Mouse (Mus musculus): ENCODE results near the gene Arih1. TPM values are rescaled to one million over a fixed set of nuclear protein-coding genes. Genes with fewer than 3 reads are reported as not detected.

Gene Arih1
- polyA plus RNA-seq, 2 experiments: 5.8 to 11.6 TPM

DNA sequence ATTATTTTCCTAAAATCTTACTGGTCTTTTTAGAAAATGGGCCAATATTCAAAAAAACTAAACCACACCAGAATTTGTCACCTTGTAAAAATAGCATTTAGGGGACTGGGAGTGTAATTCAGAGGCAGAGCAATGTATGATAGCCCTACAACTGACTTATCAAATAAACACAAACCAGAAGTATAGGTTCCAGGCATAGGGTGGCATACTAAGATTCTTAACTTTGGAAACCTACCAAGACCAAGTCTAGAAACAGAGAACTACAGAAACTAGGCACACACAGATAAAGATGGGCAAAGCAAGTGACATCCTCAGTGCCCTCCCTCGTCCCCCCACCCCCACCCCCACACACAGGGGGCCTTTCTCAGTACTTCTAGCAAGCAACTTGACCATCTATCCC, 11.6 kb downstream of the Arih1 start:
- ATAC-seq (ENCODE audit: insufficient read depth) (no peak), DNase-seq (ENCODE audit: low read depth in 3 of 3, low spot score in 3 of 3) (no peak)
- Histone ChIP-seq H3K4me2 (ENCODE audit: low read depth) (no peak overlapping the region), H3K4me3 (ENCODE audit: insufficient read depth in 1 of 2, low read depth in 2 of 2, low read length in 2 of 2) (no peak overlapping the region), H3K36me3 (replicated peaks; ENCODE audit: control insufficient read depth, insufficient read depth, low read depth) (peaks cover 5% of the 10 kb centered on the region), H3K4me1 (replicated peaks; ENCODE audit: control insufficient read depth in 2 of 2, insufficient read depth in 2 of 2, low read length in 1 of 2) (peaks cover 0 to 2% of the 10 kb centered on the region in 2 experiments; a peak in 1 of 4 replicates), H3K27ac (no peak overlapping the region), H3K27me3 (ENCODE audit: control insufficient read depth, insufficient read depth, low read length) (no peaks in the 10 kb centered on the region), H3K9ac (replicated peaks) (no peak overlapping the region), H3K9me3 (ENCODE audit: control insufficient read depth, low read length) (no peaks in the 10 kb centered on the region)
- no peak for TF ChIP-seq CTCF (IDR thresholded peaks at IDR 0.05; ENCODE audit: low read depth)
- no peak for TF ChIP-seq EP300 (IDR thresholded peaks at IDR 0.05; ENCODE audit: low read depth)
- 30% methylated on average over 1 of the region's 1 CpGs for WGBS (ENCODE audit: insufficient replicate concordance)

DNA sequence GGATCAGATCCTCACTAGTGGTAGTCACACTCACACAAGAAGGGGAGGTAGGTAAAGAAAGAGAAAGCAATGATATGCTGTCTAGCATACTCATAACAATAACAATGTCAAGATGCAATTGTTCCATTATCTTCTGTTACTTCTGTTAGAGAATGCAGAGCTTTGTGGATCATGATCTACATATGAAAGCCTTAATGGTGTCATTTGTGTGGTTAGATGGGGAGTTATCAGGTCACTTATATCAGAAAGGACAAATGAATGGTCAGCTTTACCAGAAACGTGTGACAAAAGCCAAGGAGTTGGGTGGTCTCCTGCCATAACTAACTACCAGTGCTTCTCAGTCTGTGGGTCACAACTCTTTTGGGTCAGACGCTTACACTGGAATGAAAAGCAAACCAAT, 13.2 kb downstream of the Arih1 start:
- H3K4me3 ChIP-seq (ENCODE audit: insufficient read depth in 1 of 2, low read depth in 2 of 2, low read length in 2 of 2): no peak overlapping the region
- TF ChIP-seq EP300 (IDR thresholded peaks at IDR 0.05; ENCODE audit: low read depth): no peak
- no peak for TF ChIP-seq CTCF (IDR thresholded peaks at IDR 0.05; ENCODE audit: low read depth)
- no peaks in the 10 kb centered on the region for H3K27me3 ChIP-seq (ENCODE audit: control insufficient read depth, insufficient read depth, low read length)
- H3K4me2 ChIP-seq (ENCODE audit: low read depth): no peak overlapping the region
- H3K9ac ChIP-seq (replicated peaks): no peak overlapping the region
- H3K27ac ChIP-seq: no peak overlapping the region
- WGBS (ENCODE audit: insufficient replicate concordance): 70% methylated on average over 2 of the region's 2 CpGs
- ATAC-seq (ENCODE audit: insufficient read depth): no peak
- H3K36me3 ChIP-seq (replicated peaks; ENCODE audit: control insufficient read depth, insufficient read depth, low read depth): peaks cover 5% of the 10 kb centered on the region
- H3K4me1 ChIP-seq (replicated peaks; ENCODE audit: control insufficient read depth in 2 of 2, insufficient read depth in 2 of 2, low read length in 1 of 2): peaks cover 0 to 2% of the 10 kb centered on the region in 2 experiments; a peak in 1 of 4 replicates
- DNase-seq (ENCODE audit: low read depth in 3 of 3, low spot score in 3 of 3): no peak
- no peaks in the 10 kb centered on the region for H3K9me3 ChIP-seq (ENCODE audit: control insufficient read depth, low read length)

DNA sequence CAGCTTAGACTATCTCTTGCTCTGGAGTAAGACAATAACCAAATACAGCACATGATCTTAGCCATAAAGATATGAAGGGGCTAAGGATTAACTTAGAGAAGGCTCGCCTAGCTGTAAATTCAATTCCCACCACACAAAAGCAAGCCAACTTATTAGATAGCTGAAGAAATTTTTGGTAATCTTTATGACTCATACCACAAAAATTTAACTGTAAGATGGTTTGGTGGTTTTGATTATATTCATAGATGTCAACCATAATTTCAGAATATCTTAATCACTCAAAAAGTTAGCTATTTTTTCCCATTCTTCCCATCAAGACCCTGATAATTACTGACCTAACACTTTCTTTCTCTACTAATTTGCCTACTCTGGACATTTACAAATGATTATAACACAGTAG, 17.0 kb downstream of the Arih1 start:
- Histone ChIP-seq H3K36me3 (replicated peaks; ENCODE audit: control insufficient read depth, insufficient read depth, low read depth) (peaks cover 5% of the 10 kb centered on the region), H3K27me3 (ENCODE audit: control insufficient read depth, insufficient read depth, low read length) (no peaks in the 10 kb centered on the region), H3K4me3 (ENCODE audit: insufficient read depth in 1 of 2, low read depth in 2 of 2, low read length in 2 of 2) (no peak overlapping the region), H3K9me3 (ENCODE audit: control insufficient read depth, low read length) (no peaks in the 10 kb centered on the region), H3K4me2 (ENCODE audit: low read depth) (no peak overlapping the region), H3K4me1 (replicated peaks; ENCODE audit: control insufficient read depth in 2 of 2, insufficient read depth in 2 of 2, low read length in 1 of 2) (no peaks in the 10 kb centered on the region), H3K27ac (no peak overlapping the region), H3K9ac (replicated peaks) (no peak overlapping the region)
- WGBS (ENCODE audit: insufficient replicate concordance): 63% methylated on average over 1 of the region's 1 CpGs
- no peak for ATAC-seq (ENCODE audit: insufficient read depth)
- TF ChIP-seq EP300 (IDR thresholded peaks at IDR 0.05; ENCODE audit: low read depth) (no peak), CTCF (IDR thresholded peaks at IDR 0.05; ENCODE audit: low read depth) (no peak)
- DNase-seq (ENCODE audit: low read depth in 3 of 3, low spot score in 3 of 3): no peak

DNA sequence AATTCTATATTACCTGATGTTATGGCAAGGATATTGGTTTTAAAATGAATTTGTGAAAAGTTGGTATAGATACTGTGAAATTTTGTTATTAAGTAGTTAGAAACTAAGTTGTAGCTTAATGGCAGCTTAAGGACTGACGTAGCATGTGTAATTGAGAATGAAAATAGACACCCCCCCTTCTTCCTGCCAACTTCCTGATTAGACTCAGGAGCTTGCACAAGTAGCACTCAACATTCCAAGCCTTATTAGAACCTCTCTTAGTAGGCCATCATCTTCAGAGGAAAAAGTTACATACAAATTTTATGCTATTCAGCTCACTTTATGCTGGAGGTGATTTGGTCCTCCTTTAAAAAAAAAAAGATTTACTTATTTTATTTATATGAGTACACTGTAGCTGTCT, 22.1 kb downstream of the Arih1 start:
- 88% methylated on average over 1 of the region's 1 CpGs for WGBS (ENCODE audit: insufficient replicate concordance)
- no peak for ATAC-seq (ENCODE audit: insufficient read depth)
- no peak for DNase-seq (ENCODE audit: low read depth in 3 of 3, low spot score in 3 of 3)
- Histone ChIP-seq H3K27ac (no peak overlapping the region), H3K4me3 (ENCODE audit: insufficient read depth in 1 of 2, low read depth in 2 of 2, low read length in 2 of 2) (no peak overlapping the region), H3K27me3 (ENCODE audit: control insufficient read depth, insufficient read depth, low read length) (no peaks in the 10 kb centered on the region), H3K9ac (replicated peaks) (no peak overlapping the region), H3K4me2 (ENCODE audit: low read depth) (no peak overlapping the region), H3K9me3 (ENCODE audit: control insufficient read depth, low read length) (no peaks in the 10 kb centered on the region), H3K4me1 (replicated peaks; ENCODE audit: control insufficient read depth in 2 of 2, insufficient read depth in 2 of 2, low read length in 1 of 2) (peaks cover 0 to 2% of the 10 kb centered on the region in 2 experiments; a peak in 1 of 4 replicates), H3K36me3 (replicated peaks; ENCODE audit: control insufficient read depth, insufficient read depth, low read depth) (no peaks in the 10 kb centered on the region)
- TF ChIP-seq EP300 (IDR thresholded peaks at IDR 0.05; ENCODE audit: low read depth): no peak

DNA sequence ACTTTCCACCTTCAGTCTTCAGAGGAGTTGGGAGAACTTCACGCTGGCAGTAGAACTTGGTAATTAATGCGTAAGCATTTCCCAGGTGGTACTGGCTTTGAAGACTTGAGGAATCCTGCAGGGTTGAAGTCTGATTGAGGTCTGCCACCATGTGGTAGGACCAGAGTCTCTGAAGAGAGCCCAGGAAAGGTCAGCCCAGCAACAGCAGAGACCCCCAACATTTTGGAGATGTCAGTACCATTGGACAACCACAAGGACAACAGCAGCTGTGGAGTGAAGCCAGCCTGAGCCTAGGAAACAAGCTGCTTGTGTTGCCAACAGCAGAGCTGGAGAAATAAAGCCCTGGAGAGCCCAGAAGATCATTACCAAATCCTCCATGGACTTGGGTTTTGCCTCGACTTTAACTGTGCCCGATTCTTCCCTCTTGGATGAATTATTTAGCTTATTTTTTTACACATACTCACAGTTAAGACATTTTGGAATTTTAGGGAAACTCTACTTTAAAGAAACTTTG, 27.4 kb downstream of the Arih1 start:
- Histone ChIP-seq H3K27me3 (ENCODE audit: control insufficient read depth, insufficient read depth, low read length) (no peaks in the 10 kb centered on the region), H3K4me1 (replicated peaks; ENCODE audit: control insufficient read depth in 2 of 2, insufficient read depth in 2 of 2, low read length in 1 of 2) (peaks cover 22 to 23% of the 10 kb centered on the region in 2 experiments), H3K9ac (replicated peaks) (no peak overlapping the region), H3K4me2 (ENCODE audit: low read depth) (no peak overlapping the region), H3K27ac (no peak overlapping the region), H3K9me3 (ENCODE audit: control insufficient read depth, low read length) (no peaks in the 10 kb centered on the region), H3K36me3 (replicated peaks; ENCODE audit: control insufficient read depth, insufficient read depth, low read depth) (peaks cover 6% of the 10 kb centered on the region), H3K4me3 (ENCODE audit: insufficient read depth in 1 of 2, low read depth in 2 of 2, low read length in 2 of 2) (no peak overlapping the region)
- TF ChIP-seq EP300 (IDR thresholded peaks at IDR 0.05; ENCODE audit: low read depth) (no peak), CTCF (IDR thresholded peaks at IDR 0.05; ENCODE audit: low read depth) (no peak)
- 73% methylated on average over 4 of the region's 4 CpGs for WGBS (ENCODE audit: insufficient replicate concordance)
- DNase-seq (ENCODE audit: low read depth in 3 of 3, low spot score in 3 of 3) (no peak), ATAC-seq (ENCODE audit: insufficient read depth) (no peak)
